Mouse (Mus musculus) lung, postnatal 4 days (tissue): ENCODE results near the gene Gm17428.
"Not testable (repeated sequence)": the region's sequence is repeated elsewhere in the genome, so short reads cannot be mapped to it uniquely, and the experiment has no call there.

ENCODE experiments used
- DNase-seq, 2 experiments: peaks; one replicate each; pipeline ENCODE4 v3.0.0; 2021

The Gm17428 gene

DNA sequence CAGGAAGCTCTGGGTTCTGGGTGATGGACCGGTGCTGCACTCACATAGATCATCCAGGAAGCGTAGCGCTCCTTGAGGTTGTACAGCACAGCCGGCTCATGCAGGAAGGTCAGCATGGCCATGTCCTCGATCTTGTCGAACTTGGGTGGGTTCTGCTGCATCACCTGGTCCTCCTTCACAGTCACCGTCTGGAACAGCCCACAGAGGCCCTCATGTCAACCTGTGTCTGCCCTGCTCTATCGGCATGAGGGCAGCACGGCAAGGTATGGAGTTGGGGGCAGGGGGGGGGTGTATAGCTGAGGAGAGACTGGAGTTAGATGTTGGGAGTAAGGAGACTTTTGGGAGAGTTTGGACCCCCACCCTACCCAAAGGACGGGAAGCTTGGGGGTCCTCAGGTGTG lies 15.5 kb downstream of the Gm17428 start:
- DNase-seq = no peak

DNA sequence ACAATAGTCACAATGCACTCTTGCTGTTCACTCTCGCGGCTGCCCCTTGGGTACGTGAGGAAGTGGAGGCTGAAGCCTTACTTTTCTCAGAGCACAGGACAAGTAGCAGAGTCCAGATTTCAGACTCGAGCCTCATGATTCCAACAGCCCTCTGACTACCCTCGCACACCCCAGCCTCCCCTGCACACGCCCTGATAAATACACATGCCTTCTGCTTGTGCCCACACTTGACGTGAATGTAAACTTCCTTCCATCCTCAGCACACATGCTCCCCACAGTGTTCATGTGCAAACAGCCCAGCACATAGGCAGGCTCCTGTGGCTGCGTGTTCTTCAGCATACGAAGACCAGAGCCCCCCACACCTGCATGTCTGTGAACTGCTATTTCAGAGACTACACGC lies 16.9 kb downstream of the Gm17428 start:
- DNase-seq = peak; percentile 17 to 47

DNA sequence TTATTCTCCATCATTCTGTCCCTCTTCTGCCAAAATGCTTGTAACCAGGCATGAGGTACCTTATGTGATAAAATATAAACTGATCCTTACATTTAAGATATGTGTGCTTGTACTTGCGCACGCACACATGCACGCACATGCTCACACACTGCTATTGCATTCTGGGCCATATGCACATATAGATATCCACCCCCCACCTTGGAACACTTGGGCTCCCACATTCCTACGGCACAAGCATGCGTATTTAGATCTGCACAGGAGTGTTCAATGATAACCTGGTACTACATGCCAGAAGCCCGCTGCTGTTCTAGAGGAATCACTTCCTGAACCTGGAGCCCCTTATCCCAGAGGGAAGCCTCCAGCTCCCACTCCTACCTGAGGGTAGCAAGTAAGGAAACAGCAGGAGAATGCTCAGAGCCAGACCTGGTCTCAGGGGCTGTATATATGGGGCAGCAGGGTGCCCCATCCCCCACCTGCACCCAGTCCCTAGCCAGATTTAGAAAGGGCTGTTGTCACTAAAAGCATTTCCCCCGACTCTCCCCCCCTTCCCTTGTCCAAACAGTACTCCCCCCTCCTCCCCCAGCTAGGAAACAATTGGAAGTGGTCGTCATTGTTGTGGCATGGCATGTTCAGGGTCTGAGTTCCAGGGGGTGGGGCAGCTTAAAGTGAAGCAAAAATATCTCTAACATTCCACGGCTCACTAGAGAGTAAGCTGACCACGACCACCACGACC lies 17.6 kb downstream of the Gm17428 start, which contains the start of gene Myh7:
Gene Myh7 (minus strand): TSS at position 491 of the 733 bp plus-strand sequence.
- no peak for DNase-seq

DNA sequence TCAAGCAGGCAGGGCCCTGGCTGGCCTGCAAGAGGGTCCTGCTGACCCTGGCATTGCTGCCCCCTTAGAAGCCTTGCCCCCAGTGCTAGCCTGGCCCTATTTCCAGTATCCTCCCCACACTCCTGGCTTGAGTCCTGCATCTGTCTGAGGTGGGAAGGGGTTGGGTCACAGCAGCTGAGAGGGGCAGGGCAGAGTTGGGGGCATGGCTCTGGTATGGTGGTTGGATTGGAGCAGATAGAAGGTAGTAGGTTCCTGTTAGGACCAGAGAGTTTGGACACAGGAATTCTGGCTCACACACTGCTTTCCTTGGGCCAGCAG lies 18.1 kb downstream of the Gm17428 start:
- DNase-seq = no peak

DNA sequence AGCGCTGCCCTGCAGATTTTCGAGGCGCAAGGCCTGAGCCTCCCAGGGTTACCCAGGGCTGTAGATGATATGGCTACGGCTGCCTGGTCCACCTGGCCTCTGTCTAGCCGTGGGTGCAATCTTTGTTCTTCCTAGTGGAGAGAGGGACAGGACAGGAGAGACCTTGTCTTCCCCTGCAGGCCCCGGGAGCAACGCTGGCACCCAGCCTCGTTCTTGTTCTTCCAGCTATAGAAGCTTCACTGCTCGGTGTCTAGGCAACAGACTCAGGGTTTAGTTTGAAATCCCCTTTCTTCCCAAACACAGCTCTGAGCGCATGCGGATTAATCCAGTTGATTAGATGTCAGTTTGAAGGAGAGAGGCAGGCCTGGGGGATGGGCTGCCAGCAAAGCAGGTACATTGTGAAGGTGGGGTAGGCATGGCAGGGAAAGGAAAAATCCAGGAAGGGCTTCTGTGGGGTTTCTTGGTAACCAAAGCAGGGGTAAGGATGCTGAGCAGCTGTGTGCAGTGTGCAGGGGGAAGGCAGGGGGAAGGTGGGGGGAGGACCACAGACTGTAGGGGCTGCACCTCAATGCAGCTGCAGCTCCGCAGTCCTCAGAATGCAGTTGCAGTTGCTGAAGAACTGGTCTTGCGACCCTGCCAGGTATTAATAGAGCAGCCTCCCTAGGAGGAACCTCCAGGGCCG lies 18.9 kb downstream of the Gm17428 start:
- DNase-seq = no peak

DNA sequence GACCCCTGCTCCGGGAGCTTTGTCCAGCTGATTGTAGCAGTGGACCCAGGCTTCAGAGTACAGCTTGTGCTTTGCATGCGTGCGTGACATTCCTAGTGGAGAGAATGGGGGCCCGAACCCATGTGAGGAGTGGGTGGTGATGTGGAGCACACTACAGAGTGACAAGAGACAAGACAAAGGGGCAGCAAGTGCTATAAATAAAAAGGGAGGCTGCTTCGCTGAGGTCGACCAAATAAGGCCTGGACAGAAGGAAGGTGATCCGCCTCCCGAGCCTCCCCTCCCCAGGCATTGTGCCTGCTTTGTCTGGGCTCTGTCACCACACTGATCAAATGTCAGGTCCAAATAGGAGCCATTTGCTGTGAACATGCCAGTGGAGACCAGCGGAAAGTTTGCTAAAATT lies 20.1 kb downstream of the Gm17428 start:
- DNase-seq = no peak

DNA sequence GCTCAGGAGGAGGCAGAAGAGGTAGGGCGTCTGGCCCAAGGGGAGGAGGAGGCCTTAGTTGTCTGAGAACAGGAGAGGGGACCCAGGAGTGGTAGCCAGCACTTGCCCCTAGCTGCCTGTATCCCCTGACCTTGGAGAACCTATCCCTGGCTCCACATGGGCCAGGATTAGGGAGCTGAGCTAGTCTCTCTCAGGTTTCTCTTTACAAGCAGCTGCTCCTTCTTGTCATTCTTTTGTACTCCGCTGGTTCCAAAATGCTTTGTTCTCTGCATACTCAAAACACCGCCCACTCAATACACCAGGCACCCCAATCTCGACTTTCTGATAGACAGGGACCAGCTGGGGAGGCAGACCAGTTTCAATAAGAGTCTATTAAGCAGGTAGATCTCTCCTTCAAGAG lies 20.6 kb downstream of the Gm17428 start:
- DNase-seq = no peak

DNA sequence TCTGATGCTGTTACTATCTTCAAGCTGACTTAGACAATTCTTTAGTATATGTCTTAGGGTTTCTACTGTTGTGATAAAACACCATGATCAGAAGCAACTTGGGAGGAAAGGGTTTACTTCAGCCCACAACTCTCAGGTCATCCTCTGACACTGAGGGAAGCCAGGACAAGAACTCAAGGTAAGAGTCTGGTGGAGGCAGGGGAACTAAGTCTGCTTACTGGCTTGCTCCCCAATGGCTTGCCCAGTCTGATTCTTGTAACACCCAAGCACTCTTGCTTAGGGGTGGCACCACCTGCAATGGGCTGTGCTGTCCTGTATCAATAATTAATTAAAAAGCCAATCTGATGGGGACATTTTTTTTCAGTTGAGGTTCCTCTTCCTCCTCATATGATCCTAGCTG lies 21.9 kb downstream of the Gm17428 start:
- DNase-seq = no peak

DNA sequence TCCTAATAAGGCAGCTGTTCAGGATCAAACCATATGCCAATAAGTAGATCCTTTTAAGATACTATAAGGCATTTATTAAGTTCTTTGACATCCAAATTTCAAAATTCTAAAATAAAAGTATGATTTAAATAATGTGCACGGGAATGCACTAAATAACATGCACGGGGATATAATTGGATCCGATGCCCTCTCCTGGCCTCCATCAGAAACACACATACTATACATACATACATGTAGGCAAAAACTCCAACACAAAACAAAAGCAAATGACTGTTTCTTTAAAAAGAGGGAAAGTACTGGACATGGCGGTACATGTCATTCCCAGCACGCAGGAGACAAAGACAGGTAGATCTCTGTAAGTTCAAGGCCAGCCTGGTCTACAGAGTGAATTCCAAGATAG lies 23.1 kb downstream of the Gm17428 start:
- DNase-seq = not testable (repeated sequence)

DNA sequence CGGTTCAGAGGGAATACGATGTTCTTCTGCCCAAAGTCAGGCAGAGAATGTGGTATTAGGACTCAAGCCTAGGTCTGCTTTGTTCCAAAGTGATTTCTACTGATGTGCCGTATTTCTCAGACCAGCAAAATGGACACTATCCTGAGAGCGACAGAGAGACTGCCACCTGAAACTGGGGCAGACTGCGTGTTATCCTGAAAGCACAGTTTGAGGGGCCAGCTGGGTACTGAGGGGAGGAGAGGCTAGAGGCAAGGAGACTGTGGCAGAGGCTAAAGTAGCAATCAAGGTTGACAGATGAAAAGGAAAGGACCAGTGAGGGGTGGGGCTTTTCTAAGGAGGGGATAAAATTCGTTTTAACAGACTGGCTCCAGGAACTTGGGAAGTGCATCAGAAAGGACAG lies 24.1 kb downstream of the Gm17428 start:
- DNase-seq = no peak

DNA sequence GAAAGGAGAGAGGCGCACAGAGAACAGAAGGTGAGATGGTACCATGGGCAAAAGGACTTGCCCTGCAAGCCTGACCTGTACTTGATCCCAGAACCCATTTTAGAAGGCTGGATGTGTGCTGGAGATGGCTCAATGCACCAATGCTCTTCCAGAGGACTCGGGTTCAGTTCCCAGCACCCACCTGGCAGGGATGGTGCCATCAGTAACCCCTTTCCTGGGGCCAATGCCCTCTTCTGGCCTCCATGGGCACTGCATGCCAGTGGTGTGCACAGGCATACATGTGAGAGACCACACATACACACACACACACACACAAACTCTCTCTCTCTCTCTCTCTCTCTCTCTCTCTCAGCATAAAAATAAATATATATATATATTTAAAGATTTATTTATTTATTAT lies 24.7 kb downstream of the Gm17428 start:
- DNase-seq = no peak

DNA sequence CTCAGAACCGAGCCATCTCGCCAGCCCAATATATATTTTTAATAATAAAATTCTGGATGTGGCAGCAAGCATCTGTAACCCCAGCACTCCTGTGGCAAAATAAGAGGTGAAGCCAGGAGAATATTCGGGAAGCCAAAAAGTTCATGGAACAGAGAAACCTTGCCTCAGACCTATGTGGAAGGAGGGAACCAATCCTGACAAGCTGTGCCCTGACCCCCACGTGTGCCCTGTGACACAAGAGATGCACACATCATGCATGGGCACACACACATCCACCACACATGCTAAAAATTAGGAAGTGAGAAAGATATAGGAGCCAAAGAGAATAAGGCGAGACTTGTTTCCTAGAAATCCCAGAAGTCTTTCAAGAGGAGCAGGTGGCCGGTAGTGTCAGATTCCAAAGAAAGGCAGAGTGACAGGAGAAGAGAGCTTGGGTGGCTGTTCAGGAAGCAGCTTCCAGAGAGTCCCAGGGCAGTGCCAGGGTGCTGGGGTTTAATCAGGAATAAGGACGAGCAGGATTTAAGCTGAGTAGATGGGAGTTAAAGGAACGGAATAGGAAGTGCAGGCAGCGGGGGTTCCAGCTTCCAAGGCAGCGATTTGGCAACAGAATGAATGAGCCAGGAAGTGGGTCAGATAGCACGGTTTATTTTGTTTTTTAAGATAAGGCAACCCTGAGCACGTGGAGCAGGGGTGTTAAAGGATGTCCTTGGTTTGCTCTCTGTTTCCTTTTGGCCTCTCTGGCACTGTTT lies 25.4 kb downstream of the Gm17428 start:
- no peak for DNase-seq

DNA sequence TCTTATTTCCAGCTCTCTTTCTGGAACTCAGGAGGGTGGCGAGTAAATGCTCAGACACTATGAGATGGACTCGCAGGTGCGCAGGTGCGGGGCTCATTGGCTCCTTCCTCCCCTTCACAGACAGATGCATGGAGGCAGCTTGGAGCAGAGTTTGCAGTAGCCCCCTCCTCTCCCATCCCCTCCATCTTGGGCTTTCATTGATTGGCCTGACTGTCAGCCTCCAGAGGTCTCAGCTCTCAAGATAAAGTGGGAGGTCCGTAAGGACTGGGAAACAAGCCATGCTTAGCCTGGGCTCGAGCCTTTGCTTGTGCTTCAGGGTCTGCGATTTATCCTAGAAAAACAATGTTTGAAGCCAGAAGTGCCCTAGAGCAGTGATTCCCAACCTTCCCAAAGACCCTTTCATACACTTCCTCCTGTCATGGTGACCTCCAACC lies 26.0 kb downstream of the Gm17428 start:
- DNase-seq = no peak

DNA sequence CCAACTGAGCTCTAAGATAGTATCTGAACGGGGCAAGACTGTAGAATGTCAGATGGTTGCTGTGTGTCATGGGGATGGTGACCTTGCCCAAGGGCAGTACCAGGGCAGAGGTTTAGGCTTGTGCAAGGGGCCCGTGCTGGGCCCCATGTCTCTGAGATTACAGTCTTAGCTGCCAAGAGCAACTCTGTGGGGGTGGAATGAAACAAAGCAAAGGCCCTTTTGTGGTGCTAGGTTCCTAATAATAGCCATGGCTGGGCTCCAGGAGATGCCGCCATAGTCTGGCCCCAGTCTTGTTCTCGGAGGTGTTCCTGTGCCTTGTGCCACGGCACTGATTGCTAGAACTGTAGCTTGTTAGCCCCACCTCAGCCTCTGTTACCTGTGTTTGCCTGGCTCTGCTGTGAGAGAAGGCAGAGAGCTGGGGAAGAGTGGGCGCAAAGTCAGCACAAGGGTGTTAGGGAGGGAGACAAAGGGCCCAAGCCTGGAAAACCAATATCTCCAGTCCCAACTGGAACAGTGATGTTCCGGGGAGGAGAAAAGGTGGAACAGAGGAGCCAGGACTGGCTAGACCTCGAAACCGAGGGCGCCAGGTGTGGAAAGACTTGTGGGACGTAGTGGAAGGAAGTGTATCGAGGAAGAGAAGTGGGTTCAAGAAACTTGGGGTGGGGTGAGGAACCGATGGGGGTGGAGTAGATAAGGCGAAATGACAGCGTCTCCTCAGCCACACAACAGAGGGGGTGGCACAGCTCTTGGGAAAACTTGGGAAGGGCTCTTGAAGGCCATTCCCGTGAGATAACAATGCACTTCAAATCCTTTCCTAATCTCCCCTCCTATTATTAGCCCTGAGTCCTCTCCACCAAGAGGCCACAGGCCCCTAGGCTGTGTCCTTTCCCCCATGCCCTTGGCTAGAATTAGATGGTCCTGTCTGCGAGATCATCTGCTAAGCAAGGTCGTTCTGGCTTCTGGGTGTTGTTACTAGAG lies 27.4 kb downstream of the Gm17428 start:
- peak in 1 of 2 experiments; percentile 20 for DNase-seq

DNA sequence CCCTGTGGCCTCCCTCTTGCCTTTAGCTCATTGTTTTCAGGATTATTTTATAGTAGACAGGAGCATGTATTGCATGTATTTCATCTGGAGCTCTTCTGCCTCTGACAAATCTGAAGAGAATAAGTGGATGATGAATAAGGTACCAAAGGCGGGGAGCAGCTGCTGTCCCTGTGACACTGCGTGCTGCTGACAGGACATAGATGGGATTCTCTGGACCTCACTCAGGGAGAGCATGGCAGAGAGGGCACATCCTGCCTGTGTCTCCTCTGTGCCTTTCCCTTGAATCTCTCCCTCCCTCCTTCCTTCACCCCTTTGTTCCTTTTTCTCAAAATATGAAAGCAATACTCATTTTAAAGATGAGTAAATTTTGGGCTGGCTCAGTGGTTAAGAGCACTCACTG lies 28.8 kb downstream of the Gm17428 start:
- DNase-seq = no peak

DNA sequence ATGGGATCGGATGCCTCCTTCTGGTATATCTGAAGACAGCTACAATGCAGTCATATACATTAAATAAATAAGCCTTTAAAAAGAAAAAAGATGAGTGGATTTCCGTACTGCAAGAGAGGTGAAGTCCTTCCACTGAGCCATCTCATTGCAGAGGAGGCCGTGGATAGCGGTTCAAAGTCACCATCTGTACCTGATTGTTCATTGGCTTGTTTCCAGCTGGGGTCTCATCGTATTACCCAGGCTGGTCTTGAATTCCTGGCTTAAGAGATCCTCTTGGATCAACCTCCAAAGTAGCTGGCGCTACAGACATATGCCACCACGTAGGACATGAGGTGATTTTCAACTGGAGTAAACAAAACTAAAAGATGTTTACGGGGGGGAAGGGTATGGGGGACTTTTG lies 29.2 kb downstream of the Gm17428 start:
- DNase-seq = no peak

DNA sequence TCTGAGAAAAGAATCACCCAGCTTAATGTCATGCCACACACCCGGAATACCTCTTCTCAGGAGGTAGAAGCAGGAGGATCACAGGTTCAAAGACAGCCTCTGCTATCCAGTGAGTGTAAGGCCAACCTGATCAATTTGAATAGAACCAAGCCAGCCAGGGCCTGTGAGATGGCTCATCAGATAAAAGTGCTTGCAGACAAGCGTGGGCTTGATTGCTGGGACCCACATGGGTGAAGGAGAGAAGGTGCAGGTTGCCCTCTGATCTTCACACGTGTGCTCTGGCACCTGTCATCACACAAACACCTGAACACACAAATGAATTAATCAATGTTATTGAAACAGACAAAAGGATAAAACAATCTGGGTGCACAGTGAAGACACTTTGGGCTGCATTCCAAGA lies 29.8 kb downstream of the Gm17428 start:
- DNase-seq = no peak

DNA sequence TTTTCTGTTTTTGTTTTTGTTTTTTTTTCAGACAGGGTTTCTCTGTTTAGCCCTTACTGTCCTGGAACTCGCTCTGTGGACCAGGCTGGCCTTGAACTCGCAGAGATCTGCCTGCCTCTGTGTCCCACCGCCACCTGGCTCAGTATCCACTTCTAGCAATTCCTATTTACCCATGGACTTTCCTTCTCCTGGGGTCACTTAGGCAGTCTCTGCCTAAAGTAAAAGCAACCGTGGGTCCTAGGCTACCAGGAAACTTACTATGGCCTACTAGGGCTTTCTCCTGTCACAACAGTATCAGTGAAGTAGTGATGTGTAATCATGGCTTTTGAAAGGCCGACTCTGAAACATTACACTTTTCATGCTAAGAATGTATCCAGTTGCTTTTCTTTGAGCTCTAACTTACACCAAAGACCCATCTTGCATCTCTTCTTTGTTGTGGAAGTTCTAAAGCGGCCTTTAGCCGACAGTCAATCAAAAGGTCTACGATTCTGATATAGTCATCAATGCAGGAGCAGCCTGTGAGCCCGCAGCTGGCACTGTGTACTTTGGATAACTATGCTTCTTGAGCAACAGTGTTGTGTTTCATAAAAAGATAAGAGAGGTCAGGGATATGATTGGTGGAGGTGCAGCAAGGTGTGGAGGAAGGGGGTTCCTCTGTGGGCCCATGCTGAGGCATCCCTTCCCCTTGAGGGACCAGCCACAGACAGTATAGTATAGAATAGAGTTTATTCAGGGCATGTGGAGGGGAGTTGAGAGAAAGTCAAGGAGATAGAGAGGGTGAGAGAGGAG lies 30.6 kb downstream of the Gm17428 start:
- DNase-seq = no peak

DNA sequence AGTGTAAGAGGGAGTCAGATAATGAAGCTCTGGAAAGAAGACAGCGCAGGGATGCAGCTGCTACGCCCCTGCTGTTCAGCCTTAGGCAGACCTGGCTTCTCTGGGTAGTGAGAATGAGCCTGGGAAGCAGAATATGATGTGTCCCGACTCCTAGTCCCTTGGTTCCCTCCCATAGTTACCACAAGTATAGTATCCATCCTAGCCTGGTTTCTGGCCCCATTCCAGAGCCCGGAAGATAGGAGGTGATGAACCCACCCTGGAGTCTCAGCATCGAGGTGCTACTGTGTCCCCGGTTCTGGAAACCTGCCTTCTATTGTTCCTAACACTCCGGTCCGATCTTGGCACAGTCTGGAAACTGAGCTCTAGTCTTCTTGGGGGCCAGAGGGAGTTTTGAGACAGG lies 31.7 kb downstream of the Gm17428 start:
- no peak for DNase-seq

DNA sequence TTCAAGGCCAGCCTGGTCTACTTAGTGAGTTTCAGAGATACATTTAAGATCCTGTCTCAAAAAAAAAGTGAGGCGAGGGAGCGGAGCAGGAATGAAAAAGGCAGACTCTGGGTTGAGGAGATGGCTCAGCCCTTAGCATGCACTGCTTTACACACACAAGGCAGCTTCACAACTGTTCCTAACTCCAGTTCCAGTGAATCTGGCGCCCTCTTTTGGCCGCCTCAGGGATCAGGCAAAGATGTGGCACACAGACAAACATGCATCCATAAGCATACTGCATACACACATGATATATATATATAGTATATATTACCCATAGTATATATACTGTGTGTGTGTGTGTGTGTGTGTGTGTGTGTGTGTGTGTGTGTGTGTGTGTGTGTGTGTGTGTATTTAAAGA lies 34.4 kb downstream of the Gm17428 start:
- DNase-seq = no peak

DNA sequence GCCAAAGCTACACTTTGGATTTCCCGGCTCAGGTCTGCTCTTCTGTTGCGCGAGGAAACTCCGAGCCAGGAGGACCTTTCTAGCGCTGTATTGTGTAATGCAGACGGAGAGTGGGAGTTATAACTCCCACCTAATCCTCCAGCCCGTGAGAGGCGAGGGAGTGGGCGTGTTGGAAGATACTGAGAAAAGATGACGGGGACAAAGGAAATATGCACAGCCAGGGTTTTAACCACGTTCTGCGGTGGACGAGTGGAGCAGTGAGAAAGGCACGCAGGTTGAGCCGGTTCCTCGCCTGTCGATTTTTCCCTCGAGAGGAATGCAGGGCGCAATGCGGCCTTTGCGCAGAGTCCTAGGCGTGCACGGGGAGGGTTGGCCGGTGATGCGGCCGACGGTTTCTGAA lies 37.9 kb downstream of the Gm17428 start:
- DNase-seq = no peak
